Mouse (Mus musculus) activated CD4-positive, CD25-positive, alpha-beta regulatory T cell, adult 9 weeks (primary cell): ENCODE data around the gene Rps26. TPM values are rescaled to one million over a fixed set of nuclear protein-coding genes. Genes with fewer than 3 reads are reported as not detected.

Experiments
- polyA plus RNA-seq: library from polyadenylated mRNA; unstranded; fragments of 100-300 nt; shearing (Covaris generic); gene quantifications from one replicate; pipeline ENCODE4 v1.2.1, GENCODE M21; 2017

Gene Rps26
- 829 TPM for polyA plus RNA-seq

GRCm38 (mm10) chr10:128626311-128627310, at the start of gene Rps26:
Rps26 (minus strand) TSS chr10:128626747.

DNA sequence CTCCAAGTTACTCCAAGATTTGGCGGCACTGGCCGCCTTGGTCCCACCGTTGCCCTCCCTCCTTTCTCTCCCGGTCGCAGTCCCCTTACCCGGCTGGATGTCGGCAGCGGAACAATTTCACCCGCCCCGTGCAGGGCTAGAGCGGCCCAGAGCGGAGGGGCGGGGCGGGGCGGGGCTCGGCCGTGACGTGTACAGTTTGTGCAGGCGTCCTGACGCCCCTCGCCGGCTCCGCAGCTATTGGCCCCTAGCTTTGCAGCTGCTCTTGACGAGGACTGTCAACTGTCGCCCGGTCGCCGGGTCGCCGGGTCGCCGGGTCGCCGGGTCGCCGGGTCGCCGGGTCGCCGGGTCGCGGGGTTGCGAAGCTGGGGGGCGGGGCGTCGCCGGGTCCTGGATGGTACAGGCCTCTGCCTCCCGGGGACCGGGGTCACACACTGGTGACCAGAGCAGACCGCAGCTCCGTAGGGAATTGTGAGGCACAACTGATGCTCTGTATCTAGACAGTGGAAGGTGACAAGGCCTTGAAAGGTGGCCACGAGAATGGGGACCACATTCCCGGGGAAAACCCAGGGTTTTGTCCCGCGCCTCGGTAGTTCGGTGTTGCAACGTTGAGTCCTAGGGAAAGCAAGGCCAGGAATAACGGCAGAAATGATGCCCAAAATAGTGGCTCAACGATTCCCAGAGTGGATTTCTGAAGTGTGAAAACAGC, 47.4 kb upstream of the Rps26 start, which contains the start of gene Suox:
Gene Suox (minus strand): TSS at position 311 of the 706 bp plus-strand sequence.

GRCm38 (mm10) chr10:128645111-128646011, 18.8 kb upstream of the Rps26 start, which contains the start of gene Ikzf4:
Ikzf4 (minus strand) TSS chr10:128645991.

DNA sequence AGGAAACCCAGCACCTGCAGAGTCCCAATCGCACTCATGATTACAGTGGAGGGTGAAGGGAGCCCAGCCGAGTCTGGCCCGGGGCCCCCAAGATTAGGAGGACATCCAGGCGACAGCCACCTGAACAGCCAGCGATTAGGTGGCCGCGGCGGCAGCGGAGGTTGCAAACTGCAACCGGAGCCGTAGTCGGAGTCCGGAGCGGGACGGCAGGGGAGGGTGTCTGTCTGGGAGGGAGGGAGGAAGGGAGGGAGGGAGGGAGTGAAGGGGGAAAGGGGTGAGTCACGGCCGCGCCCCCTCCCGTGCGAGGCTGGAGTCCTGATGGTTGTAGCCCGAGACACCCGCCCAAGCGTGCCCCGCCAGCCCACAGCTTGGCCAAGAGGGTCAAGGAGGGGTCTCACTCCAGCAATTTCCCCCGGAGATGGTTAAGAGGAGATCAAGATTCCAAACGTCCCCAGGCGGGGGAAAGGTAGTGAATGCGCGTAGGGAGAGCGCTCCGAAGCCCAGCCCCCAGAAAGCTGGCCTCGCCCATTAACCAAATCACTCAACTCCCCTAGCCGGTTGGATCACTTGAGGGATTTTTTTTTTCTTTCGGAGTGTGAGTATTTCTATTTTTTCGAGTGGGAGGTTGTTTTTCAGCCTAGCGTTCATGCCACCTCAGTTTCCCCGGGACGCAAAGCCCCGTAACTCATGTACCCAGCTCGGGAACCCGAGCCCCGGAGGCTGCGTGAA, 36.9 kb downstream of the Rps26 start, which contains the start of gene Erbb3:
Gene Erbb3 (minus strand): TSS at position 189 of the 729 bp plus-strand sequence.

Other genes with a start within 250 kb of the Rps26 start
- 2.6 TPM for gene Ankrd52, start 249.6 kb downstream of the Rps26 start, polyA plus RNA-seq
- 0.13 TPM for gene Slc39a5, start 225.5 kb downstream of the Rps26 start, polyA plus RNA-seq
- gene Nabp2, start 215.3 kb downstream of the Rps26 start, polyA plus RNA-seq, result 128 TPM
- gene Rnf41, start 215.1 kb downstream of the Rps26 start, polyA plus RNA-seq, result 47.8 TPM
- gene Smarcc2, start 167.5 kb downstream of the Rps26 start, polyA plus RNA-seq, result 131 TPM
- gene Myl6, start 132.6 kb downstream of the Rps26 start, polyA plus RNA-seq, result 1,659 TPM
- 3.1 TPM for gene Myl6b, start 128.1 kb downstream of the Rps26 start, polyA plus RNA-seq
- 182 TPM for gene Esyt1, start 100.9 kb downstream of the Rps26 start, polyA plus RNA-seq
- gene Zc3h10, start 79.0 kb downstream of the Rps26 start, polyA plus RNA-seq, result 26.0 TPM
- 3,120 TPM for gene Rpl41, start 77.4 kb downstream of the Rps26 start, polyA plus RNA-seq
- gene Pa2g4, start 60.8 kb downstream of the Rps26 start, polyA plus RNA-seq, result 35.9 TPM
- gene Erbb3, start 37.1 kb downstream of the Rps26 start, polyA plus RNA-seq, result 11.3 TPM
- 148 TPM for gene Ikzf4, start 19.2 kb upstream of the Rps26 start, polyA plus RNA-seq
- 51.9 TPM for gene Suox, start 47.3 kb upstream of the Rps26 start, polyA plus RNA-seq
- 49.0 TPM for gene Rab5b, start 69.5 kb upstream of the Rps26 start, polyA plus RNA-seq
- 4.9 TPM for gene Pmel, start 77.4 kb upstream of the Rps26 start, polyA plus RNA-seq
- 38.5 TPM for gene Cdk2, start 78.3 kb upstream of the Rps26 start, polyA plus RNA-seq
- 715 TPM for gene Dgka, start 118.1 kb upstream of the Rps26 start, polyA plus RNA-seq
- gene Pym1, start 121.1 kb upstream of the Rps26 start, polyA plus RNA-seq, result 38.2 TPM
- not detected for gene Mmp19, start 164.2 kb upstream of the Rps26 start, polyA plus RNA-seq
- 124 TPM for gene Dnajc14, start 177.3 kb upstream of the Rps26 start, polyA plus RNA-seq
- gene Tmem198b, start 177.6 kb upstream of the Rps26 start, polyA plus RNA-seq, result 5.1 TPM
- gene Sarnp, start 190.6 kb upstream of the Rps26 start, polyA plus RNA-seq, result 164 TPM
- gene Ormdl2, start 194.9 kb upstream of the Rps26 start, polyA plus RNA-seq, result 77.1 TPM